Mouse (Mus musculus) limb, embryonic 15.5 days (tissue): ENCODE measurements around the gene Snx25. TPM values are rescaled to one million over a fixed set of nuclear protein-coding genes. Genes with fewer than 3 reads are reported as not detected.

Source experiments
- ATAC-seq: fragments of 200-750 bp; cut with Nextera tagmentation; 2 replicates; pipeline ENCODE4 v1.8.0; 2017; ENCODE audit warnings: low read depth, moderate TSS enrichment; ENCODE audit not compliant: insufficient number of reproducible peaks, low FRiP score, low TSS enrichment
- H3K27ac ChIP-seq: fragments of 300-500 bp; sonication (generic); 2 replicates; pipeline ENCODE4 v1.5.1; 2015; ENCODE audit warnings: moderate library complexity, mild to moderate bottlenecking, inconsistent platforms
- H3K27me3 ChIP-seq: fragments of 300-500 bp; sonication (generic); 2 replicates; pipeline ENCODE4 v1.6.1; 2015; ENCODE audit warnings: inconsistent platforms
- H3K36me3 ChIP-seq: fragments of 300-500 bp; sonication (generic); 2 replicates; pipeline ENCODE4 v1.6.1; 2015; ENCODE audit warnings: inconsistent platforms
- H3K4me1 ChIP-seq: fragments of 300-500 bp; sonication (generic); 2 replicates; pipeline ENCODE4 v1.6.1; 2015; ENCODE audit warnings: inconsistent platforms
- H3K4me2 ChIP-seq: fragments of 300-500 bp; sonication (generic); 2 replicates; pipeline ENCODE4 v1.6.1; 2015; ENCODE audit warnings: mild to moderate bottlenecking, inconsistent platforms
- H3K4me3 ChIP-seq: fragments of 300-500 bp; sonication (generic); 2 replicates; pipeline ENCODE4 v1.5.1; 2015; ENCODE audit warnings: mild to moderate bottlenecking, inconsistent platforms
- H3K9ac ChIP-seq: fragments of 300-500 bp; sonication (generic); 2 replicates; pipeline ENCODE4 v1.6.1; 2015; ENCODE audit warnings: inconsistent platforms
- H3K9me3 ChIP-seq: fragments of 300-500 bp; sonication (generic); 2 replicates; pipeline ENCODE4 v1.6.1; 2016; ENCODE audit warnings: inconsistent platforms
- WGBS: fragments of 180-500 bp; shearing (Covaris S2); methylation state at CpG from one replicate; pipeline ENCODE4 v1.1.7; 2015; 5-methylcytosine and 5-hydroxymethylcytosine counted together
- polyA plus RNA-seq: library from polyadenylated mRNA; unstranded; fragments of >200 nt; fragmentation: Nextera tagmentation; extraction: Ambion mirVana; gene quantifications from 2 replicates; pipeline ENCODE4 v1.2.1, GENCODE M21; 2015

Gene Snx25
- polyA plus RNA-seq, 1 experiment from 2014 or later: 6.1 TPM

GRCm38 (mm10) chr8:45999784-46000705 lies 151.9 kb downstream of the Snx25 start:
- Histone ChIP-seq H3K27ac (peak overlapping the region; percentile 97), H3K4me2 (peak overlapping the region; percentile 84), H3K36me3 (peaks cover 22% of the 10 kb centered on the region), H3K4me1 (peaks cover 8% of the 10 kb centered on the region), H3K9me3 (no peaks in the 10 kb centered on the region), H3K27me3 (no peaks in the 10 kb centered on the region), H3K9ac (peak overlapping the region; percentile 71), H3K4me3 (peak overlapping the region; percentile 56)
- 4% methylated on average over 55 of the region's 55 CpGs for WGBS
- peak; percentile 99 for ATAC-seq

DNA sequence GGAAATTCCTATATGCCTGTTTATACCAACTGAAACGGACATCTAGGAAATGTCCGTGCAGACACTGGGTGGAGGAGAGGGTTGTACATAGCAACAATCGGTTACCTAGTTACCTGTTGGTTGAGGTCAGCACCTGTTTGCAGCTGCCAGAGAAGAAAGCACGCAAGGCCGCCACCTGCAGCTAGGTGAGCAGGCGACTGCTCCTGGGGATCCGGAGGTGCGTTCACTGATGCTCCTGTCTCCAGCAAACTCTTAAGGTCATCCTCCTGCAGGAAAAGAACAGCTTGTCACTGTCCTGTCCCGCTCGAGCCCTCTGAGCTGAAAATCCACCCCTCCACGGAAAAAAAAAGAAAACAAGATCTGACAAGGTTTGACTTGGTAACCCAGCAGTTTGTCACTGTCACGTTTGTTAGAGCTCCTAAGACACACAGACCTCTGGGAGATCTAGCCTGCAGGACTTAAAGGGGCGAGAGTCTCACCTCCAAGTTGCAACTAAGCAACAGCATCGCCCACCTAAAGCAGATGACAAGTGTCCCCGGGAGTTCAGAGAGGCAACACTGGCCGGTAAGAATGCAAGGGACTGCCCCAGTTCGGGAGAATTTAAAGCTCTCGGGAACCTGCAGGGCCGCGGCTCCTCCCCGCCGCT lies 152.7 kb downstream of the Snx25 start, which contains the start of gene Lrp2bp:
TSS of gene Lrp2bp (plus strand) at position 166 of the 646 bp plus-strand sequence.
- H3K4me2 ChIP-seq: peak within 1 kb of the TSS; percentile 84
- peaks cover 22% of the 10 kb centered on the region for H3K36me3 ChIP-seq
- WGBS: 3% methylated on average over 22 of the region's 22 CpGs
- H3K9me3 ChIP-seq: no peaks in the 10 kb centered on the region
- peaks cover 8% of the 10 kb centered on the region for H3K4me1 ChIP-seq
- H3K27ac ChIP-seq: peak within 1 kb of the TSS; percentile 97
- peak within 1 kb of the TSS; percentile 56 for H3K4me3 ChIP-seq
- no peak for ATAC-seq
- peak within 1 kb of the TSS; percentile 71 for H3K9ac ChIP-seq
- H3K27me3 ChIP-seq: no peaks in the 10 kb centered on the region

GRCm38 (mm10) chr8:45998228-45998627 lies 153.7 kb downstream of the Snx25 start:
- Histone ChIP-seq H3K27me3 (no peaks in the 10 kb centered on the region), H3K4me1 (peaks cover 8% of the 10 kb centered on the region), H3K36me3 (peaks cover 27% of the 10 kb centered on the region), H3K4me2 (no peak overlapping the region), H3K4me3 (0 out of 2 replicates have a peak overlapping the region, but pooled peaks have one; percentile 8), H3K9ac (no peak overlapping the region), H3K27ac (no peak overlapping the region), H3K9me3 (no peaks in the 10 kb centered on the region)
- ATAC-seq: no peak
- WGBS: 68% methylated on average over 2 of the region's 2 CpGs

DNA sequence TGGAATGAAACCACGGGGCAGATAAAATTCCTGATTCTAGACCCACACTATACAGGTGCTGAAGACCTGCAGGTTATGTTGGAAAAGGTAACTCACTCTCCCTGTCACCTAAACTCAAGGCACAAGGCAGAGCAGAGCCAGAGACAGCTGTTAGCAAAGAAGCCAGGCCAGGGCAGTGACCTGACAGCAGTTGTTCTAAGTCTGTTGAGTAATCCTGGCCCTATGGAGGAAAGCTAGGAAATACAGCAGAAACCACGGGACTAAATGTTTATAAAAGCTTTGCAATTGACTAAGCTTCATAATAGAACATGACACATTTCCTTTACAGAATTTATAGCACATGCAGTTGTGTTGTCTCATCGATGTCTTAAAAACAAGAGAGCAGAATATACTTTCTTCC lies 156.4 kb downstream of the Snx25 start:
- WGBS: 85% methylated on average over 3 of the region's 3 CpGs

GRCm38 (mm10) chr8:45994111-45994510 lies 157.8 kb downstream of the Snx25 start:
- peaks cover 2% of the 10 kb centered on the region for H3K4me1 ChIP-seq
- 96% methylated on average over 2 of the region's 2 CpGs for WGBS
- peaks cover 43% of the 10 kb centered on the region for H3K36me3 ChIP-seq
- no peaks in the 10 kb centered on the region for H3K9me3 ChIP-seq
- H3K9ac ChIP-seq: no peak overlapping the region
- no peak overlapping the region for H3K27ac ChIP-seq
- no peak for ATAC-seq
- H3K27me3 ChIP-seq: no peaks in the 10 kb centered on the region
- H3K4me3 ChIP-seq: no peak overlapping the region
- no peak overlapping the region for H3K4me2 ChIP-seq

More for the DNA sequence above, 156.4 kb downstream of the Snx25 start:
- no peak overlapping the region for H3K4me3 ChIP-seq
- no peak overlapping the region for H3K27ac ChIP-seq
- no peak overlapping the region for H3K9ac ChIP-seq
- no peaks in the 10 kb centered on the region for H3K27me3 ChIP-seq
- H3K36me3 ChIP-seq: peaks cover 35% of the 10 kb centered on the region
- no peak overlapping the region for H3K4me2 ChIP-seq
- peaks cover 8% of the 10 kb centered on the region for H3K4me1 ChIP-seq
- no peaks in the 10 kb centered on the region for H3K9me3 ChIP-seq
- no peak for ATAC-seq

GRCm38 (mm10) chr8:45990631-45991310 lies 161.2 kb downstream of the Snx25 start:
- 84% methylated on average over 4 of the region's 4 CpGs for WGBS

GRCm38 (mm10) chr8:45988189-45988588 lies 163.8 kb downstream of the Snx25 start:
- H3K9me3 ChIP-seq: no peaks in the 10 kb centered on the region
- ATAC-seq: no peak
- 52% methylated on average over 2 of the region's 2 CpGs for WGBS
- H3K4me3 ChIP-seq: no peak overlapping the region
- H3K27me3 ChIP-seq: no peaks in the 10 kb centered on the region
- H3K27ac ChIP-seq: no peak overlapping the region
- H3K36me3 ChIP-seq: peaks cover 31% of the 10 kb centered on the region
- H3K9ac ChIP-seq: no peak overlapping the region
- H3K4me2 ChIP-seq: no peak overlapping the region
- no peaks in the 10 kb centered on the region for H3K4me1 ChIP-seq

More at GRCm38 (mm10) chr8:45990631-45991310, 161.2 kb downstream of the Snx25 start:
- peaks cover 36% of the 10 kb centered on the region for H3K36me3 ChIP-seq
- no peak overlapping the region for H3K4me3 ChIP-seq
- no peak overlapping the region for H3K4me2 ChIP-seq
- no peak for ATAC-seq
- no peaks in the 10 kb centered on the region for H3K4me1 ChIP-seq
- no peaks in the 10 kb centered on the region for H3K27me3 ChIP-seq
- H3K27ac ChIP-seq: no peak overlapping the region
- H3K9me3 ChIP-seq: no peaks in the 10 kb centered on the region
- no peak overlapping the region for H3K9ac ChIP-seq

DNA sequence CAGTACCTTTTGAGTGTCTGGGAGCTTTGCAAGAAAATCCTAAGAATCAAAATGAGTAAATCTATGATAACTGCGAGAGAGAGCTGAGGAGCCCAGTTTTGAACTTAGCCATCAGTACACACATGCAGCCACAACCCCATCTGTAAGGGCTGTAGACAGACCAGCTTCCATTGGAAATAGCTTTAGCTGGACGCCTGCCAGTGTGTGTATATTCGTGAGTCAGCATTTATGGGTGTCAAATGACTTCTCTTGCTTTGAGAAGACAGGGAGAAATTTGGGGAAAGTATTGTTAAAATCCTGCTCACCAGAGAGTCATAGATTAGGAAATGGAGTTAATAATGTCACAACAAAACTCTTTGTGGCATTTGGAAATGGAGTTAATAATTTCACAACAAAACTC lies 165.3 kb downstream of the Snx25 start:
- no peak overlapping the region for H3K4me3 ChIP-seq
- H3K9me3 ChIP-seq: no peaks in the 10 kb centered on the region
- H3K27ac ChIP-seq: no peak overlapping the region; the same call in 1 of the 2 replicates
- WGBS: 50% methylated on average over 3 of the region's 3 CpGs
- H3K4me2 ChIP-seq: no peak overlapping the region
- no peaks in the 10 kb centered on the region for H3K27me3 ChIP-seq
- H3K36me3 ChIP-seq: peaks cover 44% of the 10 kb centered on the region
- no peak overlapping the region for H3K9ac ChIP-seq
- no peaks in the 10 kb centered on the region for H3K4me1 ChIP-seq
- no peak for ATAC-seq

Other genes starting within 250 kb of the Snx25 start
- gene Ccdc110, start 217.5 kb downstream of the Snx25 start, polyA plus RNA-seq: 0.05 TPM in 1 of 2 replicates, not detected in the other
- gene 1700029J07Rik, start 176.9 kb downstream of the Snx25 start, polyA plus RNA-seq: 3.2 and 3.6 TPM in 2 replicates
- gene Ufsp2, start 176.6 kb downstream of the Snx25 start, polyA plus RNA-seq: 86.4 and 96.8 TPM in 2 replicates
- gene Lrp2bp, start 152.9 kb downstream of the Snx25 start, polyA plus RNA-seq: 0.33 and 0.57 TPM in 2 replicates
- 31.2 TPM in 2 replicates for gene Ankrd37, start 146.5 kb downstream of the Snx25 start, polyA plus RNA-seq
- gene Cfap97, start 388 bp downstream of the Snx25 start, polyA plus RNA-seq: 26.4 and 27.4 TPM in 2 replicates
- 460 and 537 TPM in 2 replicates for gene Slc25a4, start 59.1 kb upstream of the Snx25 start, polyA plus RNA-seq
- gene Helt, start 142.5 kb upstream of the Snx25 start, polyA plus RNA-seq: not detected in 2 replicates